Mouse (Mus musculus): ENCODE results near the gene Ilk.

Ilk gene

GRCm38 (mm10) chr7:105784556-105784955, 48.2 kb downstream of the Ilk start:
- DNase-seq (ENCODE audit: low spot score in 2 of 2): no peak

GRCm38 (mm10) chr7:105786506-105787284, 50.3 kb downstream of the Ilk start:
- DNase-seq (ENCODE audit: low spot score in 2 of 2): no peak

- no peak for DNase-seq (ENCODE audit: low spot score in 2 of 2)
These were observed 51.1 kb downstream of the Ilk start, which contains the start of gene Dchs1 for GRCm38 (mm10) chr7:105787285-105788140. Gene Dchs1 (minus strand): TSS chr7:105787654.

GRCm38 (mm10) chr7:105791147-105791546, 54.8 kb downstream of the Ilk start:
- no peak for DNase-seq (ENCODE audit: low spot score in 2 of 2)
